Mouse (Mus musculus) A20 (cell line): ENCODE data around the gene Gm10803.

Experiments used
- DNase-seq: peaks from one replicate; pipeline ENCODE4 v3.0.0-alpha.2; 2011; ENCODE audit warnings: low read depth, low spot score

Gene Gm10803

GRCm38 (mm10) chr2:93591706-93592105 is 31.3 kb downstream of the Gm10803 start:
- DNase-seq, result no peak

- DNase-seq, result no peak
Measured at GRCm38 (mm10) chr2:93592164-93592790, 31.9 kb downstream of the Gm10803 start.

- DNase-seq, result no peak
Measured at GRCm38 (mm10) chr2:93593121-93593520, 32.8 kb downstream of the Gm10803 start.

- DNase-seq, result no peak
Measured at GRCm38 (mm10) chr2:93597145-93597544, 36.8 kb downstream of the Gm10803 start.

GRCm38 (mm10) chr2:93599731-93600130 is 39.4 kb downstream of the Gm10803 start:
- DNase-seq, result no peak

GRCm38 (mm10) chr2:93604601-93605285 is 44.4 kb downstream of the Gm10803 start:
- DNase-seq, result no peak

GRCm38 (mm10) chr2:93608800-93609199 is 48.4 kb downstream of the Gm10803 start:
- DNase-seq, result no peak

GRCm38 (mm10) chr2:93613020-93613419 is 52.7 kb downstream of the Gm10803 start:
- no peak for DNase-seq
